Mouse (Mus musculus) brain, adult 2 months (tissue): Measurements from ENCODE around the gene Polr3h.

Experiments
- DNase-seq: peaks from one replicate; pipeline ENCODE4 v3.0.0; 2011; ENCODE audit warnings: low read depth, low spot score

Gene Polr3h

GRCm38 (mm10) chr15:81847161-81847560 lies 78.9 kb downstream of the Polr3h start:
- no peak for DNase-seq

DNA sequence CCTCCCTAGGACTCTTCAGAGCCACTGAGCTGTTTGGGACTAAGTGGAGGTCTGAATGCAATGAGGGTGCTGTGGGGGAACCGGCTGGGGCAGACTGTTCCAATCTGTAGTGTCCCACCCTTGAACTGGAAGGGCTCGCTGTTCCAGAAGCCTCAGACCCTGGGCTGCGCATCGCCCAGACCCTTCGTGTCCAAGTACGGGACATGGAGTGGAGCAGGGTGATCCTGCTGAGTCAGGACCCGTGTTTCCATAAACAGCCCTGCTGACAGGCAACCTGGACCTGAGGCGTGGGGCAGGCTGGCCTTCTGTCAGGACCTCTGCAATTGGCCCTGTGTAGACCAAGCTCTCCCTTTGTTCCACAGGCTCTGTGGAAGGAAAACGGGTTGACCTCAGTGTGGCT lies 79.3 kb downstream of the Polr3h start:
- no peak for DNase-seq

- peak; percentile 68 for DNase-seq
These were observed 80.3 kb downstream of the Polr3h start for GRCm38 (mm10) chr15:81845724-81846123.

- no peak for DNase-seq
These were observed 80.9 kb downstream of the Polr3h start for GRCm38 (mm10) chr15:81845033-81845625.

- DNase-seq = no peak
These were observed 83.8 kb downstream of the Polr3h start for GRCm38 (mm10) chr15:81842275-81842674.

GRCm38 (mm10) chr15:81840306-81840705 lies 85.7 kb downstream of the Polr3h start:
- DNase-seq = no peak

DNA sequence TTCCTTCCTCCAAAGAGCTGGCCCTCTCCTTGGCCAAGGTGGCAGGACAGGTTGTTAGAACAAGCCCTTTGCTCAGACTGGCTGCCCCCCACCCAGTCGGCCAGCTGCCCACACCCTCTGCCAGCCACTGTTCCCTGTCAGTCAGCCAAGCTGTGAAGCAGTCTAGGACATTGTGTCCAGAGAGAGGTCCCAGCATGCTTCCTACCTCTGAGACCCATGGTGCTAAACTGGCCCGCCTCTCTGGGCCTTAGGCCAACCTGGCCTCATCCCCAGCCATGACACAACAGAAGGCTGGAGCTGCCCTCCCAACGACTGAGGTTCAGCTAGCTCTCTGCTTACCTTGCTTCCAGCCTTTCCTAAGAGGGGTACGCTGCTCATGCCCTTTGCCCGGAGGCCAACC lies 86.4 kb downstream of the Polr3h start:
- DNase-seq = peak; percentile 98

DNA sequence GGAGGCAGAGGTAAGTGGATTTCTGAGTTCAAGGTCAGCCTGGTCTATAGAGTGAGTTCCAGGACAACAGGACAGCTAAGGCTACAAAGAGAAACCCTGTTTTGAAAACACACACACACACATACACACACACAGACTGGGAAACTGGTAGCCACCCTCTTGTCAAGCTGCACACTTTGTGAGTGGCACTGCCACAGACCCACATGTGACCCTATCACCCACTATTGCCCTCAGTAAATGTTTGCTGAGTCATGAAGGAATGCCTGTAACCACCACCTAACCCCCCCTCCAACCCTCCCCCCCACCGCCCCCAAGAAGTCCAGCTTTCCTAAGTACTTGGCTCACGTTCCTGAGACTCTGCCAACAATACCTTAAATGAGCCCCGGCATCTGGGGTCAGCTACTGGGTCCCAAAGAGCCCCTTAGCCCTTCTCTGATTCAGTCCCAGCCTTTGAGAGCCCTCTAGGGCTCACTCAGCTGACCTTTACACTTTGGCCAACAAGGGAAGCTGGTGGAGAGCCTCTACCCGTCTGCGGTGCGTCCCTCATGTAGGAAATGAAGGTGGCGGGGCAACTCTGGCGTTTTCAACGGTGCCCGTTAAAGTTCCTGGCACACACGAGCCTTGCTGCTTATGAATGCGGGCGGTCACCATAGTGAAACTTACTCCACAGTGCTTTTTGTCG lies 87.3 kb downstream of the Polr3h start:
- no peak for DNase-seq
